Mouse (Mus musculus): Measurements from ENCODE around the gene Gm13691. TPM values are rescaled to one million over a fixed set of nuclear protein-coding genes. Genes with fewer than 3 reads are reported as not detected.
"Not testable (repeated sequence)": the region's sequence is repeated elsewhere in the genome, so short reads cannot be mapped to it uniquely, and the experiment has no call there.

Gene Gm13691
- not detected in 2 replicates for polyA plus RNA-seq (2015; fragmentation: Nextera tagmentation; extraction: Ambion mirVana)

GRCm38 (mm10) chr2:83990253-83990652 is at the start of gene Gm13691:
Gene Gm13691, plus strand, starts transcription at chr2:83990553.
- not testable (repeated sequence) for ATAC-seq (replicated peaks; ENCODE audit: insufficient number of reproducible peaks, insufficient read depth, low FRiP score, low read depth); H3K4me2 ChIP-seq; H3K4me3 ChIP-seq; H3K27ac ChIP-seq; H3K27me3 ChIP-seq; H3K36me3 ChIP-seq; H3K9me3 ChIP-seq (replicated peaks); H3K9ac ChIP-seq; H3K4me1 ChIP-seq (replicated peaks)
- no CpG with 5 or more reads among the region's 6 CpGs for WGBS

DNA sequence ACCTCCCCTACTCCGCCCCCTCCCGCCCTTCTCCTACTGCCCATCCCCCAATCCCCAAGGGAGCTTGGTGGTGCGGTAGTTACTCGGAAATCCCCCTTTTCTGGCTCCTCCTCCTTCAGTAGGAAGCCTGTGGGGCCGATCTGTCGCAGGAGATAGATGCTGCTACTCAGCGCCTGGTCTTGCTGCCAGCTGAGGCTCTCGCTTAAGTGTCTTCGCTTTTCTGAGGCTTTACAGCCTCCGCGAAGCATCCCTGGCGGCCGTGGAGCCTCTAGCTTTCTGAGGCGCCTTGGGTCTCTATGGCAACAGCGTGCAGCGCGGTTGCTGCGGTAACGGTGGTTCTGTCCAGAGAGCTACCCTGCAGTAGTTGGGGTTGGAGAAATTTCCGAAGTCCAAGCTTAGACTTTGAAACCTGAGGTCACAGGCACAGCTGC is 49.4 kb upstream of the Gm13691 start, which contains the start of gene Zswim2:
Gene Zswim2, minus strand, starts transcription at position 298 of the 431 bp plus-strand sequence.
- under 1% methylated on average over 20 of the region's 20 CpGs for WGBS
- H3K4me2 ChIP-seq: peak within 1 kb of the TSS; percentile 55
- H3K4me3 ChIP-seq: peak within 1 kb of the TSS; percentile 10; the same call in 1 of the 2 replicates
- no peak within 1 kb of the TSS for H3K9ac ChIP-seq
- H3K36me3 ChIP-seq: no peaks in the 10 kb centered on the region
- peaks cover 5% of the 10 kb centered on the region for H3K4me1 ChIP-seq (replicated peaks)
- no peak within 1 kb of the TSS for H3K27ac ChIP-seq
- H3K9me3 ChIP-seq (replicated peaks): no peaks in the 10 kb centered on the region
- peak; percentile 50; the same call in 1 of the 2 replicates for ATAC-seq (replicated peaks; ENCODE audit: insufficient number of reproducible peaks, insufficient read depth, low FRiP score, low read depth)
- no peaks in the 10 kb centered on the region for H3K27me3 ChIP-seq

- Histone ChIP-seq H3K27me3 (no peaks in the 10 kb centered on the region), H3K4me2 (peak overlapping the region; percentile 55), H3K27ac (no peak overlapping the region), H3K9ac (no peak overlapping the region), H3K4me3 (0 out of 2 replicates have a peak overlapping the region, but pooled peaks have one; percentile 10), H3K9me3 (replicated peaks) (no peaks in the 10 kb centered on the region), H3K36me3 (no peaks in the 10 kb centered on the region), H3K4me1 (replicated peaks) (peaks cover 5% of the 10 kb centered on the region)
- ATAC-seq (replicated peaks; ENCODE audit: insufficient number of reproducible peaks, insufficient read depth, low FRiP score, low read depth): no peak
- WGBS: 37% methylated on average over 3 of the region's 3 CpGs
Measured at GRCm38 (mm10) chr2:83941378-83941777, 49.0 kb upstream of the Gm13691 start.

DNA sequence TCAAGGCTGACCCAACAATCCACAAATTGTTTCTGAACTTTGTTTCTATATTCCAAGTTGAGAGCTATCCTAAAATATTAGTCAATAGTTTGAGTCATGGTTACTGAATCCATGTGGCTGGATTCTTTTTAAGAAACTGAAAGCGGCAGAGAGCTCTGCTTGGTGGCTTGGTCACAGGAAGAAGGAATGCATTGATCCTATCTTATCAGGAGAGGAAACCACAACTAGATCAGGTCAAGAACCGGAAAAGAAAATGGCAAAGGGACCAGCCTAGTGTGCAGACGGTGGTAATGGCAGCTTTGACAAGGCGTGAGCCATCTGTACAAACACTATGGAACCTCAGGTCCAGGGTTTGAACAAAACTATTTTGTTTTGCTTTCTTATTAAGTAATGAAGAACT is 48.6 kb upstream of the Gm13691 start:
- Histone ChIP-seq H3K36me3 (no peaks in the 10 kb centered on the region), H3K4me1 (replicated peaks) (peaks cover 5% of the 10 kb centered on the region), H3K9ac (no peak overlapping the region), H3K27me3 (no peaks in the 10 kb centered on the region), H3K9me3 (replicated peaks) (no peaks in the 10 kb centered on the region), H3K4me2 (no peak overlapping the region), H3K27ac (no peak overlapping the region), H3K4me3 (no peak overlapping the region)
- no peak for ATAC-seq (replicated peaks; ENCODE audit: insufficient number of reproducible peaks, insufficient read depth, low FRiP score, low read depth)
- 33% methylated on average over 4 of the region's 4 CpGs for WGBS

DNA sequence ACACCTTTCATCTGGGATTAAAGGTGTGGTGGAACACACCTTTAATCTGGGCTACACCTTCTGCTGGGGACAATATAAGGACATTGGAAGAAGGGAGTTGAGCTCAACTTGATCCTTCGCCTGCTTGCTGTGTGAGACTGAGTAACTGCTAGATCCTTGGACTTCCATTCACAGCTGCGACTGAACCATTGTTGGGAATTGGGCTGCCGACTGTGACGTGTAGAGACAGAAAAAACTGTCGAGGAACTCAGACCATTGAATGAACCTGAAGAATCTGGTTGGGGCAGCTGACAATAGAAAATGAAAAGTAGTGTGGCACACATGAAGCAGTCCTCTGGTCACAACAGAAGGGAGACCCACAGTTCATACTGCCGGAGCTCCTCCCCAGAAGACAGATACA is 35.0 kb upstream of the Gm13691 start, which contains the start of gene Gm13698:
Gene Gm13698, plus strand, starts transcription at position 301 of the 400 bp plus-strand sequence.
- H3K27ac ChIP-seq; ATAC-seq (replicated peaks; ENCODE audit: insufficient number of reproducible peaks, insufficient read depth, low FRiP score, low read depth): not testable (repeated sequence)
- WGBS: no CpG with 5 or more reads among the region's 6 CpGs

GRCm38 (mm10) chr2:83961203-83961602 is 29.1 kb upstream of the Gm13691 start, which contains the start of gene Gm13693:
Gene Gm13693, plus strand, starts transcription at chr2:83961503.
- H3K27ac ChIP-seq; ATAC-seq (replicated peaks; ENCODE audit: insufficient number of reproducible peaks, insufficient read depth, low FRiP score, low read depth); H3K36me3 ChIP-seq; H3K4me3 ChIP-seq; H3K4me2 ChIP-seq; H3K9me3 ChIP-seq (replicated peaks); H3K27me3 ChIP-seq; H3K4me1 ChIP-seq (replicated peaks); H3K9ac ChIP-seq: not testable (repeated sequence)
- WGBS: no CpG with 5 or more reads among the region's 6 CpGs

More for the DNA sequence above, 35.0 kb upstream of the Gm13691 start, which contains the start of gene Gm13698:
- H3K36me3 ChIP-seq; H3K4me1 ChIP-seq (replicated peaks); H3K27me3 ChIP-seq; H3K9ac ChIP-seq; H3K9me3 ChIP-seq (replicated peaks); H3K4me3 ChIP-seq; H3K4me2 ChIP-seq: not testable (repeated sequence)

DNA sequence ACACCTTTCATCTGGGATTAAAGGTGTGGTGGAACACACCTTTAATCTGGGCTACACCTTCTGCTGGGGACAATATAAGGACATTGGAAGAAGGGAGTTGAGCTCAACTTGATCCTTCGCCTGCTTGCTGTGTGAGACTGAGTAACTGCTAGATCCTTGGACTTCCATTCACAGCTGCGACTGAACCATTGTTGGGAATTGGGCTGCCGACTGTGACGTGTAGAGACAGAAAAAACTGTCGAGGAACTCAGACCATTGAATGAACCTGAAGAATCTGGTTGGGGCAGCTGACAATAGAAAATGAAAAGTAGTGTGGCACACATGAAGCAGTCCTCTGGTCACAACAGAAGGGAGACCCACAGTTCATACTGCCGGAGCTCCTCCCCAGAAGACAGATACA is 23.3 kb upstream of the Gm13691 start, which contains the start of gene Gm13695:
Gene Gm13695, plus strand, starts transcription at position 301 of the 400 bp plus-strand sequence.
- H3K4me1 ChIP-seq (replicated peaks); H3K36me3 ChIP-seq; H3K27me3 ChIP-seq; H3K27ac ChIP-seq; H3K9ac ChIP-seq; ATAC-seq (replicated peaks; ENCODE audit: insufficient number of reproducible peaks, insufficient read depth, low FRiP score, low read depth); H3K4me3 ChIP-seq; H3K9me3 ChIP-seq (replicated peaks); H3K4me2 ChIP-seq: not testable (repeated sequence)
- no CpG with 5 or more reads among the region's 6 CpGs for WGBS

- not testable (repeated sequence) for ATAC-seq (replicated peaks; ENCODE audit: insufficient number of reproducible peaks, insufficient read depth, low FRiP score, low read depth); H3K4me3 ChIP-seq
Measured at GRCm38 (mm10) chr2:83972823-83973222, 17.5 kb upstream of the Gm13691 start, which contains the start of gene Gm13696. Gene Gm13696, plus strand, starts transcription at chr2:83973123.

DNA sequence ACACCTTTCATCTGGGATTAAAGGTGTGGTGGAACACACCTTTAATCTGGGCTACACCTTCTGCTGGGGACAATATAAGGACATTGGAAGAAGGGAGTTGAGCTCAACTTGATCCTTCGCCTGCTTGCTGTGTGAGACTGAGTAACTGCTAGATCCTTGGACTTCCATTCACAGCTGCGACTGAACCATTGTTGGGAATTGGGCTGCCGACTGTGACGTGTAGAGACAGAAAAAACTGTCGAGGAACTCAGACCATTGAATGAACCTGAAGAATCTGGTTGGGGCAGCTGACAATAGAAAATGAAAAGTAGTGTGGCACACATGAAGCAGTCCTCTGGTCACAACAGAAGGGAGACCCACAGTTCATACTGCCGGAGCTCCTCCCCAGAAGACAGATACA is 11.7 kb upstream of the Gm13691 start, which contains the start of gene Gm13694:
Gene Gm13694, plus strand, starts transcription at position 301 of the 400 bp plus-strand sequence.
- not testable (repeated sequence) for ATAC-seq (replicated peaks; ENCODE audit: insufficient number of reproducible peaks, insufficient read depth, low FRiP score, low read depth); H3K4me2 ChIP-seq; H3K36me3 ChIP-seq; H3K4me1 ChIP-seq (replicated peaks); H3K4me3 ChIP-seq; H3K27ac ChIP-seq; H3K9ac ChIP-seq; H3K27me3 ChIP-seq; H3K9me3 ChIP-seq (replicated peaks)
- WGBS: no CpG with 5 or more reads among the region's 6 CpGs

More at GRCm38 (mm10) chr2:83972823-83973222, 17.5 kb upstream of the Gm13691 start, which contains the start of gene Gm13696:
- H3K36me3 ChIP-seq; H3K27me3 ChIP-seq; H3K9me3 ChIP-seq (replicated peaks); H3K27ac ChIP-seq; H3K4me1 ChIP-seq (replicated peaks); H3K4me2 ChIP-seq; H3K9ac ChIP-seq: not testable (repeated sequence)
- no CpG with 5 or more reads among the region's 6 CpGs for WGBS

DNA sequence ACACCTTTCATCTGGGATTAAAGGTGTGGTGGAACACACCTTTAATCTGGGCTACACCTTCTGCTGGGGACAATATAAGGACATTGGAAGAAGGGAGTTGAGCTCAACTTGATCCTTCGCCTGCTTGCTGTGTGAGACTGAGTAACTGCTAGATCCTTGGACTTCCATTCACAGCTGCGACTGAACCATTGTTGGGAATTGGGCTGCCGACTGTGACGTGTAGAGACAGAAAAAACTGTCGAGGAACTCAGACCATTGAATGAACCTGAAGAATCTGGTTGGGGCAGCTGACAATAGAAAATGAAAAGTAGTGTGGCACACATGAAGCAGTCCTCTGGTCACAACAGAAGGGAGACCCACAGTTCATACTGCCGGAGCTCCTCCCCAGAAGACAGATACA is 5.9 kb upstream of the Gm13691 start, which contains the start of gene Gm13697:
Gene Gm13697, plus strand, starts transcription at position 301 of the 400 bp plus-strand sequence.
- H3K9ac ChIP-seq; ATAC-seq (replicated peaks; ENCODE audit: insufficient number of reproducible peaks, insufficient read depth, low FRiP score, low read depth); H3K4me2 ChIP-seq; H3K4me3 ChIP-seq; H3K9me3 ChIP-seq (replicated peaks); H3K4me1 ChIP-seq (replicated peaks); H3K36me3 ChIP-seq; H3K27me3 ChIP-seq; H3K27ac ChIP-seq: not testable (repeated sequence)
- no CpG with 5 or more reads among the region's 6 CpGs for WGBS

GRCm38 (mm10) chr2:83993639-83994255 is 3.4 kb downstream of the Gm13691 start:
- H3K4me3 ChIP-seq; H3K9ac ChIP-seq; H3K4me1 ChIP-seq (replicated peaks); H3K27ac ChIP-seq; H3K36me3 ChIP-seq; H3K27me3 ChIP-seq; H3K9me3 ChIP-seq (replicated peaks); ATAC-seq (replicated peaks; ENCODE audit: insufficient number of reproducible peaks, insufficient read depth, low FRiP score, low read depth): not testable (repeated sequence)
- WGBS: 34% methylated on average over 8 of the region's 9 CpGs
- H3K4me2 ChIP-seq: peak overlapping the region; percentile 27; the same call in 1 of the 2 replicates

Measured in heart, embryonic 15.5 days (tissue).